Mouse (Mus musculus) cerebellum, adult 11-12 months (tissue): ENCODE measurements at regions not wholly inside any gene's neighbourhood (a gene's known extent, or its start where the extent isn't known, plus 50 kb on each side); places are given as distances from the start of the nearest gene placed in this dataset.

ENCODE experiments used
- DNase-seq: peaks from one replicate; pipeline ENCODE4 v3.0.0; 2022

GRCm38 (mm10) chr15:7006271-7006670, 84.1 kb upstream of the Lifr start:
- no peak for DNase-seq

- no peak for DNase-seq
These were observed 81.6 kb upstream of the Lifr start for GRCm38 (mm10) chr15:7008725-7009380.

- DNase-seq: no peak
These were observed 79.3 kb upstream of the Lifr start for GRCm38 (mm10) chr15:7010966-7011695.

- no peak for DNase-seq
These were observed 78.7 kb upstream of the Lifr start for GRCm38 (mm10) chr15:7011696-7012070.

GRCm38 (mm10) chr15:7012446-7012845, 78.0 kb upstream of the Lifr start:
- DNase-seq: no peak

DNA sequence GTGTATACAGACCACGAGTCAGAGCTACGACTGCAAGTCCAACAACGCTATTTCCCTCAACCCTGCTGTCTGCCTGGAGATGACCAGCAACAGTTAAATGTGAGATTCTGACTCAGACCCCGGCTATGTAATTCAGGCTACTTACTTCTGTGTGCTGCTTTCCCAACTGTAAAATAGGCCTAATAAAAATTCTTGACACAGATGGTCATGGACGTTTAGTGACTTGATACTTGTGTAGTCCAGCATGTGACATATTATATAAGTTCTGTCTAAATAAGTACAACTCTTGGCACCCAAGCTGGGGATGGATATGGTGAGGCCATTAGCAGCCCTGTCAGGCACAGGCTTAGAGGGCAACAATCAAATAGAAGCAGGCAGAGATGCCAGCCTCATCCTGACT, 77.4 kb upstream of the Lifr start:
- no peak for DNase-seq

DNA sequence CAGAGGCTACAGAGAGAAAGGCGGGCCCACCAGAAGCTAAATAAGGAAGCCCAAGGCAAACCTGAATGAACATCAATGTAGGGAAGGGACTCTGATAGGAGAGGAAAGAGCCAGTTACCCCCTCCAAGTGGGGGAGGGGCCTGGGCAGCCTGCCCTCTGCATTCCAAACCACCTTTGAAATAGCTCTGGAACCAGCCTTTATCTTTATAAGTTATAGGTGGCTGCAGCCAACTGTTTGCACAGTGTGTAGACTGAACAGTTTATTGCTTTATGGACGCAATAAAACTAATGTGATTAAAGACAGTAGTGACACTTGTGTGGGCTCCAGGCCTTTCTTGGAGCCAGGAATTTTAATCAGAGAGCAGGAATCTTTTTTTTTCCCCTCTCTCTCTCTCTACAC, 75.4 kb upstream of the Lifr start:
- DNase-seq: no peak

DNA sequence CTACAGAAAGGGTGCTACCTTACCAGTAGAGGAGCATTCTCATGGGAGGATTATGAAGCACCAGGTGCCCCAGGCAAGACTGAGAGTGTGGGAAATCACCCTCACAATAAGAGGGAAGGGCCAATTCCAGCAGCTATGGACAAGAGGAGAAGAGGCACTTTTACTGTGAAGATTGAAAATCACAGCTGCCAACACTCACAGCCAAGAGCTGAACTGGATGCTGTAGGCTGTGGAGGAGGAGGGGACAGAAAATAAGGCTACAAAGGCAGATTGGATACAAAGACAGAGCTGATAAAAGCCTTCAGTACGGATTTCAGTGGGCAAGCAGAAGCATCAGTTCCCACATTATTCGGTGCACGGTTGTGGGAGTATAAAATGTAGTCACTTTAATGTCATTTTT, 74.4 kb upstream of the Lifr start:
- no peak for DNase-seq

DNA sequence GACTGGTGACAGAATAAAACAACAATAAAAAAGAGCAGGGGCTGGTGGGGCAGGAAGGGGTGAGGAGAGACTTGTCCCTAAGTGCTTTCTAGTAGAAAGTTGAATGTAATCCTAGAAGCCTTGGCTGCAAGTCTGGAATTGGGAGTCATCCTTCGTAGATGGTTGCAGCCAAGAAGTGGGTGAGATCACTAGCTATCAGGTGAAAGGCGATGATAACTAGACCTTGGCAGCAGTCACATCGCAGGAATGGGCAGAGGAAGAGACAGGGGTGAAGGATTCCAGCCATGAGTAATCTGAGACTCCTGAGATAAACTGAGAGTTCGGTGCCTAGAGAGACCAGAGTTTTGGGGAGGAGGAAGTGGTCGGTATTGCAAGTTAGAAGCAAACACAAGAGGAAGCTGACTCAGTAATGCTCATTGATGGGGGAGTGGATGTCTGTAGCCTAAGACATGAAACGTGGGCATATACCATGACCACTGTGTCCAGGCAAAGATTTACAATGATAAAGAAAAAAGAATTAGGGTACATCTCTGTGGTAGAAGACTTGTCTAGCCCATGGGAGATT, 73.1 kb upstream of the Lifr start:
- no peak for DNase-seq

- no peak for DNase-seq
These were observed 67.8 kb upstream of the Lifr start for GRCm38 (mm10) chr15:7022660-7023059.

- DNase-seq: no peak
These were observed 65.2 kb upstream of the Lifr start for GRCm38 (mm10) chr15:7025194-7025593.

DNA sequence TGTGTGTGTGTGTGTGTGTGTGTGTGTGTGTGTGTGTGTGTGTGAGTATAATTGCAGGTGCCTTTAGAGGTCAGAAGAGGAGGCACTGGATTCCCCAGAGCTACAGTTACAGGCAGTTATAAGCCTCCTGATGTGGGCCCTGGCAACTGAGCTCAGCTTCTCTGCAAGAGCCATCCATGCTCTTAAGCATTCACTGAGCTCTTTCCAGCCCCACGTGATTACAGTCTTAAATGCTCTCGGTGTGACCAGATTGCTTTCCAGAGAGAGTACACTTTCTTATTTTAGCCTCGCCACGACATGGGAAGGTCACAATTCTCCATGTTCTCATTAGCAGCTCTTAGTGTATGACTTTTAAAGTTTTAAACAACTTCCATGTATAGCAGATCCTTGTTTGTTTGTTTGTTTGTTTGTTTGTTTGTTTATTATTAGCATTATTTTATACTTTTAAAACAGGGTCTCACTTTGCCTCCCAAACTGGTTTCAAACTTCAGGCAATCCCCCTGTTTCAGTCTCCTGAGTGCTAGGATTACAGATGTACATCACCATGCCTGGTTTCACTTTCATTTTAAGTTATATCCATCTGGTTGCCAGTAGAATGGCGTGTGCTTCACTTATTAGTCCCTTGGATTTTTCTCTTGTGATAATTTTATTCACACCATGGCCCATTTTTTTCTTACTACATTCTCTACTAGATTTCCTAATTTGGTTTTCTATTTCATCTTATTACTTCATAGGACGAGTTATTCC, 58.9 kb upstream of the Lifr start:
- no peak for DNase-seq

GRCm38 (mm10) chr15:7037475-7037874, 52.9 kb upstream of the Lifr start:
- DNase-seq: no peak

- no peak for DNase-seq
These were observed 51.3 kb upstream of the Lifr start for GRCm38 (mm10) chr15:7039119-7039518.

GRCm38 (mm10) chr15:7039825-7040224, 50.6 kb upstream of the Lifr start:
- no peak for DNase-seq
